10 mouse cellular contexts compared by ENCODE assay signal in genomic region chr10:53436023-53436475, GRCm38 (mm10). TPM values are rescaled to one million over a fixed set of nuclear protein-coding genes. Genes with fewer than 3 reads are reported as not detected.
DNase-seq lines count a peak whose midpoint lies in the region; ATAC-seq and TF ChIP-seq lines count a peak whose summit lies in the region.
"Had no signal": no experiment of that assay in that cellular context is flagged by ENCODE, and none has a peak within 500 bp of the region (broad histone marks: within the 10 kb centered on the region; RNA-seq: fewer than 3 reads in every experiment).

No protein-coding gene starts in this region.

- H3K4me3 ChIP-seq in heart, postnatal 0 days (ENCODE audit: low read depth, low read length): no peak overlapping the region
- no peak overlapping the region for H3K4me3 ChIP-seq in heart, embryonic 12.5 days
- H3K4me3 ChIP-seq in forebrain, embryonic 12.5 days (replicated peaks): no peak overlapping the region
- no peak overlapping the region for H3K4me3 ChIP-seq in liver, embryonic 14.5 days (ENCODE audit: insufficient read depth in 1 of 2, low read depth in 2 of 2, low read length in 2 of 2)
- H3K4me3 ChIP-seq: embryonic facial prominence, embryonic 15.5 days; limb, embryonic 13.5 days had no signal

- H3K27ac ChIP-seq in heart, postnatal 0 days (ENCODE audit: low read depth): peak overlapping the region; percentile 74
- H3K27ac ChIP-seq in heart, embryonic 12.5 days (ENCODE audit: poor library complexity, severe bottlenecking): no peak overlapping the region
- no peak overlapping the region for H3K27ac ChIP-seq in forebrain, embryonic 12.5 days
- H3K27ac ChIP-seq in liver, embryonic 14.5 days: peak overlapping the region; percentile 87
- H3K27ac ChIP-seq: embryonic facial prominence, embryonic 15.5 days had no signal

- no peak overlapping the region for H3K9ac ChIP-seq in heart, postnatal 0 days (replicated peaks; ENCODE audit: low read depth, low read length)
- H3K9ac ChIP-seq in heart, embryonic 12.5 days: no peak overlapping the region
- H3K9ac ChIP-seq in forebrain, embryonic 12.5 days: no peak overlapping the region
- peak overlapping the region; percentile 40; the same call in 1 of the 2 replicates for H3K9ac ChIP-seq in liver, embryonic 14.5 days (replicated peaks)
- H3K9ac ChIP-seq: embryonic facial prominence, embryonic 15.5 days; limb, embryonic 13.5 days had no signal

- DNase-seq in heart, postnatal 0 days (ENCODE audit: low spot score): no peak
- no peak for DNase-seq in liver, embryonic 14.5 days (ENCODE audit: low read depth in 3 of 3, low spot score in 3 of 3)
- DNase-seq in urinary bladder, postnatal 14 days (ENCODE audit: low spot score): no peak
- DNase-seq in ovary, postnatal 10 days (ENCODE audit: low spot score): no peak
- DNase-seq in thymus, postnatal 0 days (ENCODE audit: low spot score): no peak

- no peak for TF ChIP-seq EP300 in heart, postnatal 0 days (IDR thresholded peaks at IDR 0.05; ENCODE audit: low read depth)
- TF ChIP-seq EP300 in liver, embryonic 14.5 days (IDR thresholded peaks at IDR 0.05; ENCODE audit: low read depth): no peak

- ATAC-seq in heart, postnatal 0 days (ENCODE audit: insufficient read depth, low read depth): no peak
- no peak for ATAC-seq in heart, embryonic 12.5 days (ENCODE audit: insufficient number of reproducible peaks, low FRiP score)
- peak; percentile 80 for ATAC-seq in cerebellum, adult (ENCODE audit: insufficient number of reproducible peaks, low FRiP score, low TSS enrichment)
- peak; percentile 40; the same call in 1 of the 2 replicates for ATAC-seq in forebrain, embryonic 12.5 days (ENCODE audit: low FRiP score)
- ATAC-seq in liver, embryonic 14.5 days (ENCODE audit: insufficient read depth): peak; percentile 56

- no peaks in the 10 kb centered on the region for H3K27me3 ChIP-seq in heart, postnatal 0 days (ENCODE audit: control insufficient read depth, insufficient read depth, low read length)
- H3K27me3 ChIP-seq in heart, embryonic 12.5 days (replicated peaks): no peaks in the 10 kb centered on the region
- 0 out of 2 replicates have a peak, but pooled peaks cover 3% of the 10 kb centered on the region for H3K27me3 ChIP-seq in forebrain, embryonic 12.5 days
- H3K27me3 ChIP-seq in liver, embryonic 14.5 days (ENCODE audit: control insufficient read depth, insufficient read depth, low read length): no peaks in the 10 kb centered on the region
- H3K27me3 ChIP-seq: embryonic facial prominence, embryonic 15.5 days; limb, embryonic 13.5 days had no signal

- 79% methylated on average over 8 of the region's 8 CpGs for WGBS in heart, postnatal 0 days
- WGBS in heart, embryonic 12.5 days: 67% methylated on average over 8 of the region's 8 CpGs
- 60% methylated on average over 8 of the region's 8 CpGs for WGBS in forebrain, embryonic 12.5 days
- WGBS in liver, embryonic 14.5 days (ENCODE audit: insufficient replicate concordance): 57% methylated on average over 8 of the region's 8 CpGs

- H3K36me3 ChIP-seq in heart, postnatal 0 days (replicated peaks; ENCODE audit: control insufficient read depth, insufficient read depth, low read length): no peaks in the 10 kb centered on the region
- no peaks in the 10 kb centered on the region for H3K36me3 ChIP-seq in heart, embryonic 12.5 days
- no peaks in the 10 kb centered on the region for H3K36me3 ChIP-seq in forebrain, embryonic 12.5 days (replicated peaks)
- H3K36me3 ChIP-seq in liver, embryonic 14.5 days (replicated peaks; ENCODE audit: control insufficient read depth, insufficient read depth, low read depth): no peaks in the 10 kb centered on the region
- H3K36me3 ChIP-seq: embryonic facial prominence, embryonic 15.5 days; limb, embryonic 13.5 days had no signal

- H3K9me3 ChIP-seq in heart, postnatal 0 days (replicated peaks; ENCODE audit: control insufficient read depth, low read length): no peaks in the 10 kb centered on the region
- no peaks in the 10 kb centered on the region for H3K9me3 ChIP-seq in heart, embryonic 12.5 days (replicated peaks)
- H3K9me3 ChIP-seq in forebrain, embryonic 12.5 days: no peaks in the 10 kb centered on the region
- H3K9me3 ChIP-seq in liver, embryonic 14.5 days (ENCODE audit: control insufficient read depth, low read length): no peaks in the 10 kb centered on the region
- H3K9me3 ChIP-seq: embryonic facial prominence, embryonic 15.5 days; limb, embryonic 13.5 days had no signal

- no peak overlapping the region for H3K4me2 ChIP-seq in heart, postnatal 0 days (ENCODE audit: low read depth, low read length)
- no peak overlapping the region for H3K4me2 ChIP-seq in heart, embryonic 12.5 days
- H3K4me2 ChIP-seq in forebrain, embryonic 12.5 days: no peak overlapping the region
- peak overlapping the region; percentile 65 for H3K4me2 ChIP-seq in liver, embryonic 14.5 days (ENCODE audit: low read depth)
- H3K4me2 ChIP-seq: embryonic facial prominence, embryonic 15.5 days had no signal

- no peak for TF ChIP-seq CTCF in heart, postnatal 0 days (IDR thresholded peaks at IDR 0.05; ENCODE audit: low read depth)
- TF ChIP-seq CTCF in liver, embryonic 14.5 days (IDR thresholded peaks at IDR 0.05; ENCODE audit: low read depth): no peak

- H3K4me1 ChIP-seq in heart, postnatal 0 days (ENCODE audit: control insufficient read depth, insufficient read depth): peaks cover 21% of the 10 kb centered on the region
- H3K4me1 ChIP-seq in heart, embryonic 12.5 days (replicated peaks): peaks cover 15% of the 10 kb centered on the region
- H3K4me1 ChIP-seq in forebrain, embryonic 12.5 days: peaks cover 11% of the 10 kb centered on the region
- peaks cover 33% of the 10 kb centered on the region in 2 experiments for H3K4me1 ChIP-seq in liver, embryonic 14.5 days (replicated peaks; ENCODE audit: control insufficient read depth in 2 of 2, insufficient read depth in 2 of 2, low read length in 1 of 2)

RNA-seq across cellular contexts. Expression of gene Cep85l, which starts 56.3 kb away (rescaled TPM):
- total RNA-seq in heart, postnatal 0 days (2014; rRNA removed; ENCODE audit: low replicate concordance): 17.6 and 21.2 TPM in 2 replicates
- polyA plus RNA-seq in heart, postnatal 0 days (2015; fragmentation: Nextera tagmentation; extraction: Ambion mirVana): 3.3 and 4.1 TPM in 2 replicates
- polyA plus RNA-seq in heart, embryonic 12.5 days (2016; fragmentation: Nextera tagmentation; extraction: Ambion mirVana): 5.5 TPM in 2 replicates
- 5.3 TPM in 2 replicates for polyA plus RNA-seq in forebrain, embryonic 12.5 days (2016; fragmentation: Nextera tagmentation; extraction: Ambion mirVana)
- polyA plus RNA-seq in liver, embryonic 14.5 days (2012; rRNA removed): 1.2 TPM in 2 replicates
- 1.8 and 1.9 TPM in 2 replicates for polyA plus RNA-seq in liver, embryonic 14.5 days (2014; fragmentation: Nextera tagmentation; extraction: Ambion mirVana)
- 1.8 and 2.1 TPM in 2 replicates for polyA plus RNA-seq in thymus, postnatal 0 days (2015; fragmentation: Nextera tagmentation; extraction: Ambion mirVana)

Comparison
In these comparisons a context has a peak if more than half of its experiments do, and no peak if none do; other contexts are left out.
1. H3K27ac ChIP-seq: peak in heart, postnatal 0 days (single experiment) and liver, embryonic 14.5 days (single experiment); none in heart, embryonic 12.5 days (single experiment) and forebrain, embryonic 12.5 days (single experiment).
2. ATAC-seq: peak in cerebellum, adult (single experiment), forebrain, embryonic 12.5 days (single experiment) and liver, embryonic 14.5 days (single experiment); none in heart, postnatal 0 days (single experiment) and heart, embryonic 12.5 days (single experiment).